Mouse (Mus musculus) C2C12 (cell line): Measurements from ENCODE around the gene Jak1.

Experiments
- CTCF ChIP-seq: IDR thresholded peaks from one replicate; pipeline ENCODE4 v1.5.1; 2011; ENCODE audit not compliant: control insufficient read depth, insufficient read depth, insufficient read length
- FOSL1 ChIP-seq: IDR thresholded peaks from one replicate; pipeline ENCODE4 v1.8.0; 2011; ENCODE audit warnings: mild to moderate bottlenecking, low read length; ENCODE audit not compliant: poor library complexity, insufficient read depth, severe bottlenecking
- MYOD1 ChIP-seq: IDR thresholded peaks from one replicate; pipeline ENCODE4 v1.6.1; 2011; ENCODE audit warnings: low read depth; ENCODE audit not compliant: control insufficient read depth, insufficient read length

DNA sequence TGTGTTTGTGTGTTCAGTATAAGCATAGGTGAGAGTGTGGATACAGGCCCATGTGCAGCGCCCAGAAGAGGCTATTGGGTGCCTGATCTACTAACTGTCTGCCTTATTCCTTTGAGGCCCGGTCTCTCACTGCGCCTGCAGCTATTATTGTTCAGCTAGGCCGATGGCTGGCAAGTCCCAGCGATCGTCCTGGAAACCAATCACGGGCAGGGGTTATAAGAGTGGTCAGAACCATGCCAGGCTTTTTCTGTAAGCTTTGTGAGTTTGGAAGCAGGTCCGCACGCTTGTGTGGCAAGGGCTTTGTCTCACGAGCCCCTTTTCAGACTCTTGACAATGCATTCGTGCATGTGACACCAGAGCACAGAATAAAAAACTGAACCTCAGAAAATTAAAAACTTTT, 23.2 kb upstream of the Jak1 start:
- no peak for TF ChIP-seq CTCF
- no peak for TF ChIP-seq FOSL1
- TF ChIP-seq MYOD1: no peak
